Mouse (Mus musculus) heart, adult 2 months (tissue): ENCODE measurements around the gene Hoxc6.

Experiments
- CTCF ChIP-seq: fragments of 200-600 bp; IDR thresholded peaks from 2 replicates; pipeline ENCODE4 v1.8.1; 2022; ENCODE audit warnings: antibody characterized with exemption, mild to moderate bottlenecking, moderate library complexity
- POLR2A ChIP-seq: fragments of 200-500 bp; IDR thresholded peaks from 2 replicates; pipeline ENCODE4 v1.6.1; 2011; ENCODE audit warnings: mild to moderate bottlenecking, low read depth, low read length, control low read depth; ENCODE audit not compliant: insufficient read depth

DNA sequence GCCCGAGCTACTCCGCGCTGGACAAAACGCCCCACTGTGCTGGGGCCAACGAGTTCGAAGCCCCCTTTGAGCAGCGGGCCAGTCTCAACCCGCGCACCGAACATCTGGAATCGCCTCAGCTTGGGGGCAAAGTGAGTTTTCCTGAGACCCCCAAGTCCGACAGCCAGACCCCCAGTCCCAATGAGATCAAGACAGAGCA is 30.8 kb upstream of the Hoxc6 start, which contains the start of gene Hoxc5:
- TF ChIP-seq POLR2A, result no peak
- no peak for TF ChIP-seq CTCF
